ENCODE assay signal across 10 mouse cellular contexts in genomic region chr4:58278368-58278767, GRCm38 (mm10). TPM values are rescaled to one million over a fixed set of nuclear protein-coding genes. Genes with fewer than 3 reads are reported as not detected.
DNase-seq lines count a peak whose midpoint lies in the region; ATAC-seq lines count a peak whose summit lies in the region.
"Had no signal": no experiment of that assay in that cellular context is flagged by ENCODE, and none has a peak within 500 bp of the region (broad histone marks: within the 10 kb centered on the region; RNA-seq: fewer than 3 reads in every experiment).

No protein-coding gene starts in this region.

- WGBS in heart, embryonic 10.5 days: 86% methylated on average over 6 of the region's 6 CpGs
- 77% methylated on average over 6 of the region's 6 CpGs for WGBS in neural tube, embryonic 15.5 days
- WGBS in midbrain, embryonic 16.5 days: 90% methylated on average over 6 of the region's 6 CpGs

- no peak overlapping the region for H3K4me3 ChIP-seq in heart, embryonic 10.5 days
- H3K4me3 ChIP-seq in neural tube, embryonic 15.5 days (replicated peaks): no peak overlapping the region
- no peak overlapping the region for H3K4me3 ChIP-seq in midbrain, embryonic 16.5 days (ENCODE audit: low read depth, low read length)
- H3K4me3 ChIP-seq: heart, embryonic 15.5 days had no signal

- H3K4me2 ChIP-seq in neural tube, embryonic 15.5 days: no peak overlapping the region
- no peak overlapping the region for H3K4me2 ChIP-seq in midbrain, embryonic 16.5 days (ENCODE audit: low read length)
- H3K4me2 ChIP-seq: heart, embryonic 15.5 days had no signal

- H3K4me1 ChIP-seq in heart, embryonic 10.5 days: 0 out of 2 replicates have a peak, but pooled peaks cover 3% of the 10 kb centered on the region
- no peaks in the 10 kb centered on the region for H3K4me1 ChIP-seq in neural tube, embryonic 15.5 days
- no peaks in the 10 kb centered on the region for H3K4me1 ChIP-seq in midbrain, embryonic 16.5 days (ENCODE audit: control insufficient read depth, insufficient read depth, low read length)
- H3K4me1 ChIP-seq: heart, embryonic 15.5 days had no signal

- H3K9ac ChIP-seq in neural tube, embryonic 15.5 days (replicated peaks): no peak overlapping the region
- no peak overlapping the region for H3K9ac ChIP-seq in midbrain, embryonic 16.5 days (ENCODE audit: low read depth, low read length)
- H3K9ac ChIP-seq: heart, embryonic 15.5 days had no signal

- no peaks in the 10 kb centered on the region for H3K27me3 ChIP-seq in heart, embryonic 10.5 days (ENCODE audit: insufficient read depth, poor library complexity, severe bottlenecking)
- no peaks in the 10 kb centered on the region for H3K27me3 ChIP-seq in neural tube, embryonic 15.5 days (replicated peaks)
- H3K27me3 ChIP-seq in midbrain, embryonic 16.5 days (ENCODE audit: control insufficient read depth, insufficient read depth, low read depth, low read length): no peaks in the 10 kb centered on the region
- H3K27me3 ChIP-seq: heart, embryonic 15.5 days had no signal

- intact Hi-C loops in heart, postnatal 36 days (cut with DNase I): no loop called here

- peak; percentile 98 for DNase-seq in heart, adult 11 months
- DNase-seq in heart, embryonic 10.5 days (ENCODE audit: low spot score): no peak
- DNase-seq in adrenal gland, postnatal 25 days: peak; percentile 6
- DNase-seq in heart, postnatal 36 days: peak; percentile 66 to 70
- DNase-seq in lung, postnatal 14 days: peak; percentile 38
- no peak for DNase-seq in right cerebral cortex, postnatal 36 days (ENCODE audit: low spot score in 2 of 2)
- DNase-seq: cerebellum, adult 11 months had no signal

- no peaks in the 10 kb centered on the region for H3K9me3 ChIP-seq in heart, embryonic 10.5 days
- no peaks in the 10 kb centered on the region for H3K9me3 ChIP-seq in neural tube, embryonic 15.5 days (replicated peaks)
- no peaks in the 10 kb centered on the region for H3K9me3 ChIP-seq in midbrain, embryonic 16.5 days (replicated peaks; ENCODE audit: control insufficient read depth, low read length, poor library complexity, severe bottlenecking)
- H3K9me3 ChIP-seq: heart, embryonic 15.5 days had no signal

- H3K36me3 ChIP-seq in heart, embryonic 10.5 days: no peaks in the 10 kb centered on the region
- no peaks in the 10 kb centered on the region for H3K36me3 ChIP-seq in neural tube, embryonic 15.5 days
- H3K36me3 ChIP-seq in midbrain, embryonic 16.5 days (ENCODE audit: control insufficient read depth, insufficient read depth, low read length): no peaks in the 10 kb centered on the region
- H3K36me3 ChIP-seq: heart, embryonic 15.5 days had no signal

- H3K27ac ChIP-seq in heart, embryonic 10.5 days: no peak overlapping the region
- no peak overlapping the region for H3K27ac ChIP-seq in neural tube, embryonic 15.5 days (replicated peaks)
- no peak overlapping the region for H3K27ac ChIP-seq in midbrain, embryonic 16.5 days (ENCODE audit: low read length)
- H3K27ac ChIP-seq: heart, embryonic 15.5 days had no signal

- ATAC-seq in neural tube, embryonic 15.5 days (ENCODE audit: low FRiP score): no peak
- no peak for ATAC-seq in midbrain, embryonic 16.5 days

RNA-seq across cellular contexts. Expression of gene Musk, which starts 7.4 kb away (rescaled TPM):
- 0.05 TPM in 1 of 2 replicates, not detected in the other for polyA plus RNA-seq in heart, embryonic 10.5 days (2016; fragmentation: Nextera tagmentation; extraction: Ambion mirVana)
- 0.58 and 1.1 TPM in 2 replicates for total RNA-seq in adrenal gland, postnatal 25 days (2021)
- under 1 TPM; 0.69 to 0.92 TPM for total RNA-seq in heart, postnatal 36 days (2021)
- 0.42 and 0.50 TPM in 2 replicates for polyA plus RNA-seq in neural tube, embryonic 15.5 days (2015; fragmentation: Nextera tagmentation; extraction: Ambion mirVana)
- 0.06 and 0.20 TPM in 2 replicates for polyA plus RNA-seq in midbrain, embryonic 16.5 days (2015; fragmentation: Nextera tagmentation; extraction: Ambion mirVana)
- polyA plus RNA-seq: heart, embryonic 15.5 days had no signal

Comparison
In these comparisons a context has a peak if more than half of its experiments do, and no peak if none do; other contexts are left out.
1. DNase-seq: peak in heart, adult 11 months (single experiment), adrenal gland, postnatal 25 days (single experiment), heart, postnatal 36 days (2 of 2) and lung, postnatal 14 days (single experiment); none in heart, embryonic 10.5 days (single experiment) and right cerebral cortex, postnatal 36 days (0 of 2).